Mouse (Mus musculus): Measurements from ENCODE around the gene Echdc3.

Gene Echdc3

DNA sequence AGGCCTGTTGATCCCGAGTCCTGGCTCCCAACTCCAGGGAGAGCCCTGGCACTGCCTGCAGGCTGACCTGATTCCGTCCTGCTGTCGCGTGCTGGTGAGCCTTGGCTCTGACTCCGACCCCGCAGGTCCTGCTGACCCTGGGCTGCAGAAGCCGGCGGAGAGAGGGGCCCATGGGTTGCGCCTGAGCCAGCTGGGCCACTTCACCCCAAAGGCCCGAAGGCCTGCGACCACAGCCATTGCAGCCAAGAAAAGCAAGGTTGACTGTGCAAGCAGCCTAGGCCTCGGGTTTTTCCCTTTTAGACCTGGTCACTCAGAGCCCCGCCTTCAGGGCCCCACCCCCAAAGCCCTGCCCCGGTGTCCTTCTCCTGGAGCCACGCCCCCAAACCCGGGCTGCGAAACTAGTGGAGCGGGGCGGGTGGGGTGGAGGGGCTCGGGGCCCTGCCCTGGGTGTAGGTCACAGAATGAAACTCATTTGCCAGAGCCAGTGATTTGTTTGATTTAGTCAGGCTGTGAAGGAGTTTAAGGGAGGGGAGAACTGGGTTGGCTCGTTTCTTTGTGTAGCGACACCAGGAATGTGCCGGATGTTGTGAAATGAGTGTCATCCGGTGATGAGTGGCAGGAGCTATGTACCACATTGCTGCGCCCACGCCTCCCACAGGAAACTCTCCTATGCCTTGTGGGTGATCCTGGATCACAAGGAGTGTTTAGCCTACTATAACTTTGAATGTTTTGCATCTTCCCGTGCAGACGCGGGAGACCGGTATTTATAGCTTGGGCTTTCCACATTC lies at the start of gene Echdc3:
Gene Echdc3, minus strand, starts transcription at position 310 of the 788 bp plus-strand sequence.
- peak; percentile 39 to 72 for DNase-seq (ENCODE audit: low spot score in 2 of 2)

DNA sequence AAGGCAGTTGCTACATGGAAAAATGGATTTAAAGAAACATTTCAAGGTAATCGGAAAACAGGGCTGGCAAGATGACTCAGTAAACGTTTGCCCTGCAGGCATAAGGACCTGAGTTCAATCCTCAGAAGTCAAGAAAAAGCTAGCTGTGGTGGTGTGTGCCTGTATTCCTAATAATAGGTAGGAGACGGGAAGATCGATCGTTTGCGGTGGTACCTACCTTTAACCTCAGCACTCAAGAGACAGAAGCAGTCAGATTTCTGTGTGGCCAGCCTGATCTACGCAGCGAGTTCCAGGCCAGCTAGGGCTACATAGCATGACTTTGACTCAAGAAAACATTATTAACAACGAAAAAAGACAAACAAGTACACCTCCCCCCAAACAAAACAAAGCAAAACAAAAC lies 48.9 kb upstream of the Echdc3 start:
- no peak for DNase-seq (ENCODE audit: low spot score in 2 of 2)

DNA sequence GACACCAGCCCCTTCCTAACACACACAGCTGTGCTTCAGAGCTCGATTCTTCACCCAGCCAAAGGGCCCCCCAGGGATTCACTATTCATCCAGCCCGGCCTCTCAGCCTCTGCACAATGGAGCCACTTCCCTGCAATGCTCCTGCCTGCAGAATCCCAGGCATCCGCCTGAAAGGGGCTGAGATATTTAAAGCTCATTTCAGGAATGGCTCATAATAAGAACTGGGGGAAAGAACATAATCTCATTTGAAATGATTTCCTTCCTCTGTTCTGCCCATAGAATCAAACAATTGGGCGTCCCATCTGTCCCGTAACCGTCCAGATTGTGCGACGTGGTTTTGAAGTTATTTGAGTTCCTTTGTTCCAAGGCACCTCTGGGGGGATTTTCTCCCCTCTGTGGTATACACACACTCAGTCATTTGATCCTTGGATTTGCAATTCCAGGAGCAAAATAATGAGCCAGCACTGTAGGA lies 48.4 kb upstream of the Echdc3 start:
- DNase-seq (ENCODE audit: low spot score in 2 of 2) = peak in 1 of 2 experiments; percentile 9

DNA sequence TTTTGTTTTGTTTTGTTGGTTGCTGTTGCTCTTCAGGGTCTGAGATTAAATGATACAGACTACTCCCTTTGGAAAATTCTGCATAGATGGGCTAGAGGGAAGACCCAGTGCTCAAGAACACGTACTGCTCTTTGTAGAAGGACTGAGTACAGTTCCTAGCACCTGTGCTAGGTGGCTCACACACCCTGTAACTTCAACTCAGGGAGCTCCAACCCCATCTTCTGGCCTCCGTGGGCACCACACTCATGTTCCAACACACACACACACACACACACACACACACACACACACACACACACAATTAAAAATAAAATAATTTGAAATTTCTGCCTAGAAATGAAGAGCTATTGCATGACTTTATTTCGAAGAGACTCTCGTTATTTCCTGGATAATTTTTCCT lies 47.8 kb upstream of the Echdc3 start:
- no peak for DNase-seq (ENCODE audit: low spot score in 2 of 2)

DNA sequence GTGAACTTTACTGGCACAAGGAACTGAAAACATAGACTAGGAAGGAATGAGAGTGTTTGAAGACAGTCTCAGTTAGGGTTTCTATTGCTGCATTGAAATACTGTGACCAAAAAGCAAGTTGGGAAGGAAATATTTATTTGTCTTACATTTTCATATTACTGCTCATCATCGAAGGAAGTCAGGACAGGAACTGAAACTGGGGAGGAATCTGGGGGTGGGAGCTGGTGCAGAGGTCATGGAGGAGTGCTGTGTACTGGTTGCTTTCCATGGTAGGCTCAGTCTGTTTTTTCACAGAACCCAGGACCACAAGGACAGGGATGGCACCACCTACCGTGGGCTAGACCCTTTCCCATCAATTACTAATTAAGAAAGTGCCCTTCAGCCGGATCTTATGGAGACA lies 46.3 kb upstream of the Echdc3 start:
- no peak for DNase-seq (ENCODE audit: low spot score in 2 of 2)

DNA sequence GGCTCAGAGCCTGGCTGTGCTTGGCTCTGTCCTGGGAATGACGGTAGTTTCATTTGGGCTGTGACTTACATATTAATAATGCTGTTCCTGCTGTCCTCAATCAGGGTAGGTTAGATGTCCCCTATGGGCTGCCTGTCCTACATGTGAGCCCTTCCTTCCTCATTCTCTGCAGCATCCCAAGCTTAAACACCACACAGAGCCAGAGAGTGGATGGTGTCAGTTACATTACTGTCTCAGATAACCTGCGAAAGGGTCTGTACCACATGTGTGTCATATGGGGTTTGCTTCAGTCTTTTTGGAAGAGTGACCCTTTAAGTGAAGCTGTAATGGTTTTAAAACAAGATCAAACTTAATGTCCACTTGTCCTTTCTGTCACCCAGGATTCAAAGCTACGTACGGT lies 45.2 kb upstream of the Echdc3 start:
- DNase-seq (ENCODE audit: low spot score in 2 of 2) = no peak

DNA sequence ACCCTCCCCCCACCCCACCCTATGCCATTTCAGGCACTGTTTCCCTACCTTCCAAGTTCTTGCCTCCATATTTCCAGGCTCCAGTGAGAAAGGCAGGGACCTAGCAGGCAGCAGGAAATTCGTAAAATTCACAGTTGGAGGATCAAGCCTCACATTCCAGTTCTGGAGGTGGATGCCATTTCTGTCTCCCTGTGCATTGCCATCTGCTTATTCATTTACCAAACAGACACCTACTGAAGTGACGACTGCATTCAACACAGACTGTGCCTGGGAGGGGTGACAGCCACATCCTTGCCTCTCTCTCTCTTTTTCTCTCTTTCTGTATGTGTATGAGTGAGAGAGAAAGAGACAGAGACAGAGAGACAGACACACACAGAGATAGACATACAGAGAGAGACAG lies 44.3 kb upstream of the Echdc3 start:
- no peak for DNase-seq (ENCODE audit: low spot score in 2 of 2)

DNA sequence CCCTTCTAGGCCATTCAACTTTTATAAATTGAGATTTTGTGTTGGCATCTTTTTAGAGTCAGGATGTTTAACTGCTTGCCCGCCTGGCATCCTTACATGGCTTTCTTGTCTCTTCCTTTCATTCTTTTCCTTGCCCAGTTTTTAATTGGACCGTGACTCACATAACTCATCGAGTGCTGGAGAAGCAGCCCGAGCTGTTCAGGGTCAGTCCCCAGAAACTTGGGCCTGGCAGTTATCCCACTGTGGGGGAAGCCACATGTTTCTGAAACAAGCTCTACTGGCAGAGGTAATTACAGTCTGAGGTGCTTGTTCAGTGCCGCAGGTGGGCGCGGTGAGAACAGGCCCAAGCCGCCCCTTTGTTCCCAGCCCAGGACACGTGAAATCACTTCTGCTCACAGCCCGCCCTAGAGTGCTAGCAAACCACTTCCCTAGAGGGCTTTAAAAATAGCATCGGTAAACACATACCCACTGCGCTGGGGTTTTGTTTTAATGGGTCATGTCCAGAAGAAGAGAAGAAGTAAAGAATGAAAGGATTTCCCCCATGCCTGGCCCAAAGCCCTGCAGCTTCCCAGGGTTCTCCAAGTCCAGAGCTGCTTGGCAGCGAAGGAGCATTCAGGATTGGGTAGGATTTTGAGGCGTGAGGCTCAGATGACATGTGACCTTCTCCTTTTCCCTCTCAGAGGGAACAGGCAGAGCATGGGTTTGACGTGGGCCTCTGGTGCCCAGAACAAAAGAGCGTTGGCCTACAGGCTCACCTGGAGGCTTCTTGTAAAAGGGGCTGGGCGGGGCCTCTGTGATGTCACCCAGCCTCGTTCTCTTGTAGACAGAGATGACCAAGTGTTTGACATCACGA lies 43.4 kb upstream of the Echdc3 start:
- DNase-seq (ENCODE audit: low spot score in 2 of 2) = peak in 1 of 2 experiments; percentile 60

DNA sequence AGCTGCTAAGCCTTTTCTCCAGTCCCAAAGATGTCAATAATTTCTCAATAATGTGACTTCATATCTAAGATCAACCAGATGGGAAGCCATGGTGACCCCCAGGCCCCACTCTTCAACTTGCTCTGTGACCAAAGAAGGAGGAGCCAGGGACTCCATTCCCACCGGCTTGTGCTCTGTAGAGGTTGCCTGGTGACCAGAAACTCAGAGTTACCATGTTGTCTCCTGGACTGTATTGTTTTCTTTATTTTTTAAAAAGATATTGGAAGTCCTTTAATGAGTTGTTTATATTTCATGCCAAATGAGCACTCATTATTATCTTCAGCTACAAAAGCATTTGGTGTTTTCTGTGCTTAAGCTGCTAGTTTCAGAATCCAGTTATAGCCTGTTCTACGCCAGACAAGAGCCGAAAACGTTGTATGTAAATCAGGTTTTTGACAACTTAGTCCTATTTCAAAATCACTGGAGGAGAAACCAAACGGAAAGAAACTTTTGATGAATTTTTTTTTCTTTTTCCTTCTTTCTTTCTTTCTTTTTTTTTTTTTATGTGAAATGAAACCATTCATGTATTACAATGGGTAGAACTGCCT lies 42.7 kb upstream of the Echdc3 start:
- DNase-seq (ENCODE audit: low spot score in 2 of 2) = no peak

DNA sequence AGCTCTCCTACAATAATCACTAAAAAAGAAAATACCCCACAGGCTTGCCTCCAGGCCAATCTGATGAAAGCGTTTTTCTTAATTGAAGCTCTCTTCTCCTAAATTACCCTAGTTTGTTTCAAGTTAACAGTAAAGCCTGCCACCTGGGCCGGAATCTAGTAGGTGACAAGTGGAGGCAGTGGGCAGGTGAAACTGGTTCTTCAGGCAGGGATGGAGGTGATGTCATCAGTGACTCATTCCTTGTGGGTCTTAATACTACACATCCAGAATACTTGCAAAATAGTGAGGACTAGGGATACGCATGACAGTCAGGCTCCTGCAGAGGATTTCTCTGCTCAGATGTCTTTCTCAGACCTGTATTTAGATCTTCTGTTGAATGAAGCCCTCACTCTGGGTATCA lies 39.7 kb upstream of the Echdc3 start:
- DNase-seq (ENCODE audit: low spot score in 2 of 2) = no peak

DNA sequence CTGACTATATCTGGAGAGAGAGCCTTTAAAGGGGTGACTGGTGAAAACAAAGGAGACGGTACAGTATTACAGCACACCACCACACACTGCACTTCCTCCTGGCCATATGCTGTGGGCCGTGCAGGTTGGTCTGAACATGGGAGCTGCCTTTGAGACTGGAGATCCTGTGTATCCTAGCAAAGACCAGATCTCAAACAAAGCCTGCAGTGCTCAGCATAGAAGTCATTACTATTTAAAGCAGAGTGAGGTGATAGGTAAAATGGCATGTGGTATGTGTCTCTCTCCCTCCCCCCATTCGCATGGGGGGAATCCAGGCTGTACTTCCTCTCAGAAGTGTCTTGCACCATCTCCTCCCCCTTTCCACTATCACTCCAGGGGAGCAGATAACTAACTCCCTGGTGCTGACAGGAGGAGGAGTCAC lies 38.3 kb upstream of the Echdc3 start:
- DNase-seq (ENCODE audit: low spot score in 2 of 2) = no peak

DNA sequence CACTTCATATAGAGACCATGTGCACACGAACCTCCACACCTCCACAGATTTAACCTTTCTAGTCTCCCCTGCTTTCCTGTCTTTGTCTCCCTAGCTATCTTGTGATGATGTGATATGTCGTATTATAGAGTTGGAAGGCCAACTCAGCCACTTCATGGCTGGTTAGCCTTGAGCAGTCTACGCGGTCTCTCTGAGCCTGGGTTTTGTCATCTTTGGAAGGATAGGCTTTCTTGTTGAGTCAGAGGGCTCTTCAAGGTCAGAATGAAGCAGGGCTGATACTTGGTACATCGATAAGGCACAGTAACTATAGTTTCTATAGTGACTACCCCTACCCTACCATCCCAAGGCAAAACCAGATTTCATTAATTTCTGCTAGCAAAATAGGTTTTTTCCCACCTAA lies 28.6 kb upstream of the Echdc3 start:
- DNase-seq (ENCODE audit: low spot score in 2 of 2) = no peak

DNA sequence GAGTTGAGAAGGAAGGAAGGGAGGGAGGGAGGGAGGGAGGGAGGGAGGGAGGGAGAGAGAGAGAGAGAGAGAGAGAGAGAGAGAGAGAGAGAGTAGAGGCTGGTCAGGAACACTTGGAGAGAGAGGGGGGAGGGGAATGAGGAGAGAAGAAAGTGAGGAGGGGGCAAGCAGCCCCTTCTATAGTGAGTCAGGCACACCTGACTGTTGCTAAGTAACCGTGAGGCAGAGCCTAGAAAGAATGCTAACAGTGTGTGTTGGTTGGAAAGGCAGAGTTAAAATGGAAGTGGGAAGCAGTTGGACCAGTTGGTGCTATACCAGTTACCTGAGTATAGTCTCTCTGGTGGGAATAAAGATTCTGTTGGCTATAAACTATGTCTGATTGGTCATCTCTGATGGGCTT lies 27.2 kb upstream of the Echdc3 start:
- no peak for DNase-seq (ENCODE audit: low spot score in 2 of 2)

DNA sequence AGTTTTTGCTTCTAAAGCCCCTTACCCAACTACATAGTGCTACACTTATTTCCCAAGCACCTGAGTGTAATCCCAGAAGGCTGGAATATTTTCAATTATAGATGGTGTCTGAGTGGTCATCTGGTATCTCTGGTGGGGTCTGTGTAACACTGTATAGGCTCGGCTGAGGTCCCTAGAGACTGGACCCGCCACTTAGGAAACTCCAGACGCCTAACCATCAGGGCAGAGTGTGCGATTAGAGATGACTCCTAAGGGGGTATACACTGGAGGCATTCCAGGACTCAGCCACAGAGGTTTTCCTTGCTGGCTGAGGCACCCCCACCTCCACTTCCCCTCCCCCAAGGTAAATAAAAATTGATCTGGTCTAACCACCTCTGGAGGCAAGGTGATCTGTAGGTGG lies 26.5 kb upstream of the Echdc3 start:
- no peak for DNase-seq (ENCODE audit: low spot score in 2 of 2)

DNA sequence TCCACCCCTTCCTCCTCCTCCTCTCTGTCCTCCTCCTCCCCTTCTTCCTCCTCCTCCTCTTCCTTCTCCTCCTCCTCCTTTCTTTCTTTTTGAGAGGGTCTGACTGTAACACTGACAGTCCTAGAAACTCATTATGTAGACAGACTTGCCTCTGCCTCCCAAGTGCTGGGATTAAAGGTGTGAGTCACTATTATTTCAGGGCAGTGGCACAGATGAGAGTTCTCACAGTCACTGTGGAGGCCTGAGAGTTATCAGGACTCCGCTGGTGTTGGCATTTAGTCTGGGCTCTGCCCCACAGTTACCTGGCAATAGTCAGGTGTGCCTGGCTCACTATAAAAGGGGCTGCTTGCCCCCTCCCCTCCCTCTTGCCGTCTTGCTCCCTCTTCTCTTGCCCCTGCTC lies 25.8 kb upstream of the Echdc3 start:
- DNase-seq (ENCODE audit: low spot score in 2 of 2) = no peak

DNA sequence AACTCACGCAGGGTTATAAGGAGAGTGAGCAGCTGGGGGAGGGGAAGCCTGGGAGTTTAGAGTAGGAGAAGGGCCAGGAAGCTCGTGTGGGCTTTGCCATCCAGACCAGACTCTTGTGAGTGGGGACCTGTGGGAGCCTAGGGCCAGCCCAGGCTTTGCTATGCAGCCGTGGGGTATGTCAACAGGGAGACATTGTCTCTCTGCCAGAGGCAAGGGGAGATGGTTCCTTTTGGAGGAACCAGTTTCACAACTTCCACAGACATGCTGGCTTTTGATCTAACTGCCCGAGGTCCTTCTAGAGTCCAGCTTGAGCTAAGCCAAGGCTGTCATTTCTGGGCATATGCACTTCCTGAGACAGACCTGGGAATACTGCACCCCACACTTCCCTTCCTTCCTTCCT lies 25.4 kb upstream of the Echdc3 start:
- no peak for DNase-seq (ENCODE audit: low spot score in 2 of 2)

DNA sequence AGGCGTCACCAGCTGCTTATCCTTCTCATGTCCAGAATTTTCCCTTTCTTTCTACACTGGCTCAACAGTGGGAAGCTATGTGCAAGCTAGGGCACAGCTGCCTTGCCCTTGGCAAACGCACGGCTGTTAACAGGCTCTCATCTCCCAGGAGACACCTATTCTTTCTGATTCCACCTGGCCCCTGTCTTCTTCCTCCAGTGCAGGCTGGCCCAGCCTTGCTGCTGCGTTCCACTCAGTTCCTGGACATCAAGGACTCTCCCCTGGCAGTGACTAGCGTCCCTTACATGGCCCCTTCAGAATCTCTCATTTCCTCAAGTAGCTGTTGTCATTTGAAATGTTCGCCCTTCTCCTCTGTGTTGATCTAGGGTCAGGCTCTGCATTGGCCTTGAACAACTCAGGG lies 20.5 kb upstream of the Echdc3 start:
- DNase-seq (ENCODE audit: low spot score in 2 of 2) = no peak

DNA sequence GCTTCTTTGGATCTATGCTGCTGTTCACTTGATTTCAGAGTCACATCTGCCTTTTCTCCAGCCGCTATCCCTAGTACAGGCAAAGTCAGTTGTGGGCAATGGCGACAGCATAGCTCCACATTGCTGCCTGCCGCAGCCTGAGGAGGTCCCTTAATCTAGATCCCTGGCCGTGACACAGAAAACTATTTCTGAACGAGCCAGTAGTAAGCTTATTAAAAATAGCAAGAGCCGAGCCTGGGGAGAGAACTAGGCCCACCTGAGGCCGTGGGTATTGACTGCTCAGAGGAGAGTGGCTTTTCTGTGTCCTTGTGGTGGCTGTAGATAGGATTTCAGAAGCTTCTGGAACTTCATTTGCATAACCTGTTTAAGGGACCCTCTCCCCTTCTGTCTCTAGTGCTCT lies 19.9 kb upstream of the Echdc3 start:
- DNase-seq (ENCODE audit: low spot score in 2 of 2) = no peak

DNA sequence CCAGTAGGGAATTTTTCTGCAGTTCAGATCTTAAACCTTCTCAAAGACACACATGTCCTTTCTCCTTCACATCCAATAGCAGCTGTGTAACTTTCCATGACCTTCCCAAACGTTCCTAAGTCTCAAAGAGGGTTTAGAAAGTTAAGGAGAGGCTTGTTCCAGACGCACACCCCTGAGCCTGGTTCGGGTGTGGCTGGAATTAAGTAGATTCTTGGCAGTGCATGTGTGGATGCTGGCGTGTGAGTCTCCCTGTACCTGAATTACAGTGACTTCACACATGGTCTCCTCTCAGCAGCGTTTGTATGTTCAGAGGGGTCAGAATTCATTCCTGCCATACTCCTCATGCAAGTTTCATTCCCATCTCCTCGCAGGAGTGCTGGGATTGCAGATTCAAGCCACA lies 18.0 kb upstream of the Echdc3 start:
- DNase-seq (ENCODE audit: low spot score in 2 of 2) = no peak

DNA sequence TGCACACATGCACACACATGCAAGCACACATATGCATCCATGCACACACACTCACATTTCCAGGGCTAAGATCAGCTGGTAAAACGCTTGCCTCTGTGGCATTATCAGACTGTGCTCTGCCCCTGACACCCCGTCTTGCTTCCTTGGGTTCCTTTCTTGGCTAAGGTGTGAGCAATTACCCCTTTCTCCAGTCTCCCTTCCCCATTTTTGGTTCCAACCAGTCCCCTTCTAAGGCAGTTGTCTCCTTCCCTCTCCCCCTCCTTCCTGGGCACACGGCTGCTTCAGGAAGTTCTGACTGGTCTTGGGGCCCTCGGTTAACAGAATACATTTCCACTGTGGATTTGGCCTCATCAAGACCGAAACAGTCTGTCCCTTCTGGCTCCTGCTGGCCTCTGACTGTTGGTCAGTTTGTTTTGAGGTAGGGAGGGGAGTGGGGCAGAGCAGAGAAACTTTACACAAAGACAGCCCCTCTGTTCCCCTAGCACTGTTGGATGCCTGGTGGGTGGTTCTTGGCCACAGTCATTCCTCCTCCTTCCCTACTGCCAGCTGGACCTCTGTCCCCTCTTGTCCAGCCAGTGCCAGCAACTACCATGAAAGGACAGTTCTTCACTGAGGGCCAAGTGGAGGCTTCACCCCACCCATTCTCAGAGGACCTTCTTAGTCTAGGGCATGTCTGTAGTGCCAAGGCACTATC lies 16.9 kb upstream of the Echdc3 start:
- peak in 1 of 2 experiments; percentile 25 for DNase-seq (ENCODE audit: low spot score in 2 of 2)

DNA sequence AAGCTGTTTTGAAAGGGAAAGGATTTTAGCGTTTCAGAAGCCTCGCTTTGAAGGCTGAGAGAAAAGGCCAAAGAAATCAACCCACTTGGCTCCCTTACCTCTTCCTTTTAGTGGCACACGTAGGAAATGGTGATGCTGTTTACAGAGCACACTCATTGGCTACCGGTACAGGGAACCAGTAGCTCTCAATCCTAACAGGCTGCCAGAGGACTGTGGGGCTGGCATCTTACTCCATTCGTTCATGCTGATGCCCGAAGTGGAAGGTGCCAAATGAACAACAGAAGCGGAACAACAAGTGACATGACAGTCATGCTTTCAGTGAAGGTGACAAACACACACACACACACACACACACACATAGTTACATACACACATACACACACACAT lies 14.2 kb upstream of the Echdc3 start:
- peak in 1 of 2 experiments; percentile 10 for DNase-seq (ENCODE audit: low spot score in 2 of 2)

All from cerebellum, postnatal 4 days (tissue).